Mouse (Mus musculus) central nervous system, embryonic 18 days (tissue): Measurements from ENCODE around the gene Lcmt1. TPM values are rescaled to one million over a fixed set of nuclear protein-coding genes. Genes with fewer than 3 reads are reported as not detected.

Experiments used
- polyA plus RNA-seq: library from polyadenylated mRNA; depleted of rRNA; stranded (reverse); fragments of >200 nt; gene quantifications from 2 replicates; pipeline ENCODE4 v1.2.3, GENCODE M21; 2012; rRNA removed

Gene Lcmt1
- polyA plus RNA-seq = 91.7 and 96.6 TPM in 2 replicates

DNA sequence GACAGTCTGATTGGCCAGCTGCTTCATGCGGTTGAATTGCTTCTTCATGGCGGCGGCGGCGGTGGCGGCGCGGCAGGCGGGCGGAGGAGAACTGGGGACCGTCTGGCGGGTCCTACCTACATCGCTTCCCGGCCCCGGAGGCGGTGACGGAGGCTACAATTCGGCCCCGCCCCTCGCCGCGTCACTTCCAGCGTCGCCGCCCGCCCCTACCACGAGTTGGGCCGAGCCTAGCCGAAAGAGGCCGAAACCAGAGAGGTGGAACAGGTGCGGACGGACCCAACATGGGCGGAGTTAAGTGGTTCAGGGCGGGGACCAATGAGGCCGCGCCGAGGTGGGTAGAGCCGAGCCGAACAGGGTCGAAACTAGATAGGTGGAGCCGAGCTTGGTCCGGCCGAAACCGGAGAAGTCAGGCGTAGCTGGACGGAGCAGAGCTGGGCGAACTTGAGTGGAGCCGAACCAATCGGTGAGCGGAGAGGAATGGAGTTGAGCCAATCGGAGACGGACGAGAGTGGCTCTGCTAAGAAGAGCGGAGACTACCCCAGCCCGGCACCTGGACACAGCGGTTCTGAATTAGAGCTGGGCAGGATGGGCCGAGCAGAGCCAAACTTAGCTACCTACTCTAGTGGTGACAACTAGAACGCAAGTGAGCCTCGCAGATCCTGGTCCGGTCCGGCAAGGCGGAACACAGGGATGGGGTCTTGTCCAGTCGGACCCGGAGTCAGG, at the start of gene Lcmt1, which contains the start of gene Arhgap17:
Lcmt1 (plus strand) TSS at position 26 of the 723 bp plus-strand sequence.
Arhgap17 (minus strand) TSS at position 157 of the 723 bp plus-strand sequence.

DNA sequence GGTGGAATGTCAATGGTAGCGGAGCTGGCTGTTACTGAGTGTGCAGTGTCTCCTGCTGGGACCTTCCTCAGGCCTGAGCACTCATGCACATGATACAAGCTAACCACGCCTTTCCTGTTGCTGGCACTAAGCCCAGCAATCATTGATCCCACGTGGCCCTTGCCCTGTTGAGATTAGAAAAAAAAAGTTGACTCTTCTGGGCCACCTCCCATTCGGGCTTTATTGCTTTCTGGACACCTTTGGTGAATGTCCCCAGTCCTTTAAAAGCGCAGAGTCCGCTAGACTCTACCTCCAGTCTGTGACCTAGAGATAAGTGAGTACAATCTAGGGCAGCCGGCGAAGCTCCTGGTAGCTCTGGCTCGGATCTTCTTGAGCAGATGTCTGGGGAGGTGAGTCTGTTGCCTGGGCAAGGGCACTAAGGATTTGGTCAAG, 92.5 kb downstream of the Lcmt1 start, which contains the start of gene Aqp8:
Aqp8 (plus strand) TSS at position 222 of the 432 bp plus-strand sequence.

Other genes with a start within 250 kb of the Lcmt1 start
- gene Tnrc6a, start 245.9 kb upstream of the Lcmt1 start, polyA plus RNA-seq = 66.3 and 68.0 TPM in 2 replicates
- 0.22 and 0.79 TPM in 2 replicates for gene Slc5a11, start 155.0 kb upstream of the Lcmt1 start, polyA plus RNA-seq
- gene Arhgap17, start 131 bp downstream of the Lcmt1 start, polyA plus RNA-seq = 13.4 and 14.5 TPM in 2 replicates
- gene Aqp8, start 92.5 kb downstream of the Lcmt1 start, polyA plus RNA-seq = not detected in 2 replicates
- 29.5 and 30.8 TPM in 2 replicates for gene Zkscan2, start 130.7 kb downstream of the Lcmt1 start, polyA plus RNA-seq